Mouse (Mus musculus) testis, adult 2 months (tissue): Measurements from ENCODE around the gene Adam15. TPM values are rescaled to one million over a fixed set of nuclear protein-coding genes. Genes with fewer than 3 reads are reported as not detected.

Source experiments
- H3K27ac ChIP-seq: fragments of 200-500 bp; 2 replicates; pipeline ENCODE4 v1.5.1; 2012; ENCODE audit warnings: low read depth, low read length; ENCODE audit not compliant: control insufficient read depth, insufficient read depth
- H3K27me3 ChIP-seq: fragments of 200-500 bp; 2 replicates; pipeline ENCODE4 v1.6.1; 2012; ENCODE audit warnings: mild to moderate bottlenecking, low read length, moderate library complexity; ENCODE audit not compliant: control insufficient read depth, insufficient read depth
- H3K36me3 ChIP-seq: fragments of 200-500 bp; 2 replicates; pipeline ENCODE4 v1.6.1; 2012; ENCODE audit warnings: mild to moderate bottlenecking, low read length; ENCODE audit not compliant: control insufficient read depth, insufficient read depth
- H3K4me1 ChIP-seq: fragments of 200-500 bp; 2 replicates; pipeline ENCODE4 v1.6.1; 2012; ENCODE audit warnings: low read length; ENCODE audit not compliant: control insufficient read depth, insufficient read depth
- H3K4me3 ChIP-seq: fragments of 200-500 bp; 2 replicates; pipeline ENCODE4 v1.5.1; 2012; ENCODE audit warnings: low read depth, mild to moderate bottlenecking, low read length, moderate library complexity, mixed read lengths; ENCODE audit not compliant: control insufficient read depth
- CTCF ChIP-seq: fragments of 200-500 bp; IDR thresholded peaks from 2 replicates; pipeline ENCODE4 v1.5.1; 2012; ENCODE audit warnings: low read depth, mild to moderate bottlenecking, inconsistent platforms, low read length, moderate library complexity; ENCODE audit not compliant: control insufficient read depth, insufficient read depth, insufficient replicate concordance
- POLR2A ChIP-seq: fragments of 200-500 bp; IDR thresholded peaks from 2 replicates; pipeline ENCODE4 v1.6.1; 2012; ENCODE audit warnings: low read depth, mild to moderate bottlenecking, inconsistent platforms, low read length, moderate library complexity; ENCODE audit not compliant: control insufficient read depth
- polyA plus RNA-seq: library from polyadenylated mRNA; depleted of rRNA; stranded (reverse); fragments of >200 nt; gene quantifications from 2 replicates; pipeline ENCODE4 v1.2.3, GENCODE M21; 2012; rRNA removed

Gene Adam15
- polyA plus RNA-seq = 39.7 and 51.1 TPM in 2 replicates

- H3K4me1 ChIP-seq = peaks cover 21% of the 10 kb centered on the region
- H3K27me3 ChIP-seq = no peaks in the 10 kb centered on the region
- H3K27ac ChIP-seq = peak within 1 kb of the TSS; percentile 30
- no peaks in the 10 kb centered on the region for H3K36me3 ChIP-seq
- peak within 1 kb of the TSS; percentile 84 for H3K4me3 ChIP-seq
- TF ChIP-seq POLR2A (peak; percentile 37), CTCF (no peak)
These were observed at the start of gene Adam15 for GRCm38 (mm10) chr3:89349869-89350501. Gene Adam15 (minus strand): TSS chr3:89349996.

- H3K36me3 ChIP-seq = no peaks in the 10 kb centered on the region
- 0 out of 2 replicates have a peak overlapping the region, but pooled peaks have one; percentile 25 for H3K27ac ChIP-seq
- no peaks in the 10 kb centered on the region for H3K27me3 ChIP-seq
- H3K4me1 ChIP-seq = peaks cover 17% of the 10 kb centered on the region
- no peak for TF ChIP-seq CTCF
- no peak for TF ChIP-seq POLR2A
- H3K4me3 ChIP-seq = no peak overlapping the region
These were observed 46.8 kb upstream of the Adam15 start for GRCm38 (mm10) chr3:89396654-89397005.

GRCm38 (mm10) chr3:89395806-89396653 lies 46.2 kb upstream of the Adam15 start:
- H3K36me3 ChIP-seq = no peaks in the 10 kb centered on the region
- peaks cover 20% of the 10 kb centered on the region for H3K4me1 ChIP-seq
- H3K27me3 ChIP-seq = no peaks in the 10 kb centered on the region
- H3K4me3 ChIP-seq = peak overlapping the region; percentile 64
- H3K27ac ChIP-seq = peak overlapping the region; percentile 24; the same call in 1 of the 2 replicates
- TF ChIP-seq CTCF (peak; percentile 72), POLR2A (no peak)

GRCm38 (mm10) chr3:89395419-89395805 lies 45.6 kb upstream of the Adam15 start:
- Histone ChIP-seq H3K4me1 (peaks cover 24% of the 10 kb centered on the region), H3K27me3 (no peaks in the 10 kb centered on the region), H3K27ac (peak overlapping the region; percentile 61), H3K4me3 (peak overlapping the region; percentile 30), H3K36me3 (no peaks in the 10 kb centered on the region)
- TF ChIP-seq POLR2A (no peak), CTCF (no peak)

- no peaks in the 10 kb centered on the region for H3K36me3 ChIP-seq
- peaks cover 26% of the 10 kb centered on the region for H3K4me1 ChIP-seq
- TF ChIP-seq CTCF = no peak
- 0 out of 2 replicates have a peak, but pooled peaks have one; percentile 35 for TF ChIP-seq POLR2A
- H3K27ac ChIP-seq = peak overlapping the region; percentile 61
- no peaks in the 10 kb centered on the region for H3K27me3 ChIP-seq
- H3K4me3 ChIP-seq = peak overlapping the region; percentile 30
These were observed 45.1 kb upstream of the Adam15 start for GRCm38 (mm10) chr3:89394894-89395256.

- H3K4me3 ChIP-seq = peak within 1 kb of the TSS; percentile 85
- peak within 1 kb of the TSS; percentile 93 for H3K27ac ChIP-seq
- TF ChIP-seq POLR2A (no peak), CTCF (no peak)
- no peaks in the 10 kb centered on the region for H3K36me3 ChIP-seq
- no peaks in the 10 kb centered on the region for H3K27me3 ChIP-seq
- H3K4me1 ChIP-seq = peaks cover 26% of the 10 kb centered on the region
These were observed 44.5 kb upstream of the Adam15 start, which contains the start of gene Zbtb7b for GRCm38 (mm10) chr3:89394006-89394893. Gene Zbtb7b (minus strand): TSS chr3:89394776.

- Histone ChIP-seq H3K27ac (peak overlapping the region; percentile 93), H3K27me3 (no peaks in the 10 kb centered on the region), H3K4me1 (peaks cover 26% of the 10 kb centered on the region)
These were observed 43.8 kb upstream of the Adam15 start for GRCm38 (mm10) chr3:89393605-89394004.

More at GRCm38 (mm10) chr3:89393605-89394004, 43.8 kb upstream of the Adam15 start:
- peak; percentile 31 for TF ChIP-seq POLR2A
- TF ChIP-seq CTCF = no peak
- peak overlapping the region; percentile 85 for H3K4me3 ChIP-seq
- H3K36me3 ChIP-seq = no peaks in the 10 kb centered on the region
